Mouse (Mus musculus) lung, adult 2 months (tissue): Measurements from ENCODE around the gene Elf4. TPM values are rescaled to one million over a fixed set of nuclear protein-coding genes. Genes with fewer than 3 reads are reported as not detected.

Experiments
- DNase-seq: peaks from one replicate; pipeline ENCODE4 v3.0.0; 2022
- H3K4me1 ChIP-seq: fragments of 200-500 bp; 2 replicates; pipeline ENCODE4 v1.6.1; 2011; ENCODE audit warnings: low read length; ENCODE audit not compliant: control insufficient read depth, insufficient read depth
- H3K4me3 ChIP-seq: fragments of 200-500 bp; replicated peaks from 2 replicates; pipeline ENCODE3; 2011; ENCODE audit warnings: low read depth, mild to moderate bottlenecking, control low read depth, low read length; ENCODE audit errors: extremely low read depth
- CTCF ChIP-seq: fragments of 200-500 bp; IDR thresholded peaks from 2 replicates; pipeline ENCODE4 v1.5.1; 2011; ENCODE audit warnings: mild to moderate bottlenecking, low read length, control low read depth; ENCODE audit not compliant: insufficient read depth
- POLR2A ChIP-seq: fragments of 200-500 bp; IDR thresholded peaks from 2 replicates; pipeline ENCODE4 v1.6.1; 2011; ENCODE audit warnings: low read depth, mild to moderate bottlenecking, control low read depth, low read length, borderline replicate concordance; ENCODE audit errors: extremely low read depth
- WGBS: fragments of 180-500 bp; shearing (Covaris S2); methylation state at CpG from one replicate; pipeline ENCODE4 v1.1.7; 2018; 5-methylcytosine and 5-hydroxymethylcytosine counted together
- polyA plus RNA-seq: library from polyadenylated mRNA; depleted of rRNA; stranded (reverse); fragments of >200 nt; gene quantifications from 2 replicates; pipeline ENCODE4 v1.2.3, GENCODE M21; 2012

Gene Elf4
- polyA plus RNA-seq, 1 experiment: 16.8 TPM

DNA sequence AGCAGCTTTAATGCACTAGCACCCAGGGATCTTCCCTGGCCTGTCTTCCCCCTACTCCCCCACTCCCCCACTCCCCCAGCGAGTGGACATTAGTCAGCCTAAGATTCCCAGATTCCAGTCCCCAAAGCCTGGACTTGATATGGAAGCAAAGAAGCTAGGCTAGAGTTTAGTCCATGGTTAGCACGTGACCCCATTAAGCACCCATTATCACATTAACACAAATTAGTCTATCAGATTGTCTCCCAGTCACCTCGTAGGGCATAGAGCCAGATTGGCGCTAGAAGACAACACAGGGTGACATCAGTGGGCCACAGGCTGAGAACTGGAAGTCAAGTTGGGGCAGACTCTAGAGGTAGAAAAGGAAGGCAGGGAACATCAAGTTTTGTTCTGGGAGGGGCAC is 1.9 kb downstream of the Elf4 start:
- TF ChIP-seq CTCF (no peak), POLR2A (no peak)
- no peak for DNase-seq
- WGBS: 71% methylated on average over 4 of the region's 4 CpGs
- peaks cover 2% of the 10 kb centered on the region; the same call in 1 of the 2 replicates for H3K4me1 ChIP-seq
- no peak overlapping the region for H3K4me3 ChIP-seq

DNA sequence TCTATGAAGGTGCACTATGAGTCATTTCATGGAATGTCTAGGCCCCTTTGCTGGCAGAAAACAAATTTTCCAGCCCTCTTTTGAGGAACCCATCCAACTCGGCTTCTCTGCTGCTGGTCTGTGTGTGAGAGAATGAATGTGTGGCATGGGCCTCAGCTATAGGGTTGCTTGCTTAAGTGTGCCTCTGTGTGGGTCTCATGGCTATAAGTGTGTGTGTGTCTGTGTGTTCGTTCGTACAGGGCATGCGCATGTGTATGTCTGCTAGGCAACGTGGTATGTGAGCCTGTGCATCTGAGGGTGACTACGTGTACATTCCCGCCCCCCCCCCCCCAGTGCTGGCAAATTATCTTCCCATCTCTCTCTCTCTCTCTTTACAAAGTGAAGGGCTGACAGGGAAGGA is 2.4 kb downstream of the Elf4 start:
- TF ChIP-seq CTCF: no peak
- TF ChIP-seq POLR2A: no peak
- 79% methylated on average over 7 of the region's 7 CpGs for WGBS
- Histone ChIP-seq H3K4me3 (no peak overlapping the region), H3K4me1 (peaks cover 2% of the 10 kb centered on the region; the same call in 1 of the 2 replicates)
- DNase-seq: no peak

DNA sequence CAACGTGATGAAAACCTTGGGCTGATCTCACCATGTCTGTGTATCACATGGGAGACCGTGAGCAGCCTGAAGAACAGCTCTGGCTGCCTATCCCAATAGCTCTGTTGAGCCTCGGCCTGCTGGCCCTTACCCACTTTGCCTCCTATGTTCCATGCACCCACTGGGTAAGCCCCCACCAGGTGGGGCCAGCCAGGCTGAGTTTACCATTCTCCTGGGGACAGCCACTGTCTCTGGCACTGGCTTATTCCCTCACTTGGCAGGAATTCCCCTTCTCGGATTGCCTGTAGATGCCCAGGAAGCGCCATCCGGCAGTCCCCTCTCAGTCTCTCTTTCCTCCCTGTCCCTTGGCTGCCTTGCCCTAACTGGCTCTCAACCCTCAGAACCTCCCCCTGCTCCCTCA is 6.0 kb downstream of the Elf4 start:
- TF ChIP-seq POLR2A (no peak), CTCF (no peak)
- H3K4me1 ChIP-seq: peaks cover 2% of the 10 kb centered on the region; the same call in 1 of the 2 replicates
- WGBS: 68% methylated on average over 6 of the region's 6 CpGs
- H3K4me3 ChIP-seq: no peak overlapping the region
- DNase-seq: no peak

DNA sequence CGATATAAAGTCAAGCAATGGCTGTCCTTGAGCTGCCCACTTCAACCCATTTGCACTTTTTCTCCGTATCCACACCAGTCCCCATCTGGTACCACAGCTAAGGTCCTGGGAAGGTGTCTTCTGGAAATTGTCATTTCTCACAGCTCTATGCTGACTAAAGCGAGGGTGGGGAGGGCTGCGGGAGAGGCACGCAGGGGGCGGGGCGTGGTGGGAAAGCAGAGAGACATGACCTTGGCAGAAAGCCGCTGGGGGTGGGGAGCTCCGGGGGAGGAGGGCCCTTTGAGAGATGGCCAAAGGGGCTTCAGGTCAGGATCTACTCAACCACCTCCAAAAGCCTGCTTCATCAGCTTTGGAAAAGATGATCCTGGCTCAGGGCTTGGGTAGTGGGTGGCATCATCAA is 7.9 kb downstream of the Elf4 start:
- TF ChIP-seq POLR2A (no peak), CTCF (no peak)
- DNase-seq: no peak
- H3K4me1 ChIP-seq: peaks cover 2% of the 10 kb centered on the region; the same call in 1 of the 2 replicates
- H3K4me3 ChIP-seq: no peak overlapping the region
- WGBS: 47% methylated on average over 9 of the region's 9 CpGs

DNA sequence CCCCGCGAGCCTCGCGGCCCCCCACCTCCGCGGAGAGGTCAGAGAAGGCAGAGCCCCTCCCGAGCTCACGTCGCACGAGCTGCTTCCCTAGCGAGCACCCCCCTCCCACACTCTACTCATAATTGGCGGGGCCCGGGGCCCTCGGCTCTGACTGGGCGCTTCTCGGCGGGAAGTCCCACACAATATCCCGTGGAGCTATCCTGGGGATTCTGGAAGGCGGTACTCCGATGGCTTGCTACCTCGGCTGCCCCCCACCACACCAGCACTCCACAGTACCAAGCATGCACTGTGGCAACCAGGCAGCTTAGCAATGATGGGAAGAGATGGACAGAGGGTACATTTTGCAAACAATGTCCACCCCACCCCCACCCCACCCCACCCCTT is 8.4 kb downstream of the Elf4 start:
- WGBS: 34% methylated on average over 21 of the region's 21 CpGs
- H3K4me3 ChIP-seq: peak overlapping the region; percentile 80
- TF ChIP-seq POLR2A (no peak), CTCF (no peak)
- DNase-seq: no peak
- peaks cover 2% of the 10 kb centered on the region for H3K4me1 ChIP-seq

DNA sequence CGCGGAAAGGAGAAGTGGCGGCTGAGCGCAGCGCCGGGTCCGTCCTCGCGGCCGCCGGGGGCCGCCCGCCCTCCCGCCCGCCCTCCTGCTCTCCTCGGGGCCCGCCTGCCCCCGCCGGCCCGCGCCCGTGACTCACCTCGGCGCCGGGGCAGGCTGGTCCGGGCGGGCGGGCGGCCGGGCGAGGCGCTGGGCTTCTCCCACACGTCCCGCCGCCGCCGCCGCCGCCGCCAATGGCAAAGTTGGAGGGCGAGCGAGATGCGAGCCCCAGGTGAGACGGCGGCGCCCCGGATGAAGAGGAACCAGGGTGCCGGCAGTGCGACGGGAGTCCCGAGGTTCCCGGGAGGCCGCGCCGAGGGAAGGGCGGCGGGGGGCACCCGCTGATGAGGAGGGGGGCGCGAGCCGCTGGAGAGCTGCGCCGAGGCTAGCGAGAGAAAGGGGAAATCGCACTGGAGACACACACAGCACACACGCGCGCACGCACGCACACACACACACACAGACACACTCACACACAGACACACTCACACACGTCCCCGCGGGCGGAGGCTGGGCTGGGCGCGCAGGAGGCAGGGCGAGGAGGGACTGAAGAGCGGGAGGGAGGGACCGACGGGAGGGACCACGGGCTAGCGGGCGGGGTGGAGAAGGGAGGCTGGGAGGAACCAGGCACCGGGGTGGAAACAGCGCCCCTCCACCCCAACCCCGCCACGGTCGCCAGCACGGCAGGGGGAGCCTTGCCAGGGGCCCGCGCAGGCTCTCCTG is 9.0 kb downstream of the Elf4 start:
- TF ChIP-seq CTCF: no peak
- TF ChIP-seq POLR2A: peak; percentile 48; the same call in 1 of the 2 replicates
- DNase-seq: peak; percentile 49
- WGBS: 26% methylated on average over 77 of the region's 91 CpGs
- Histone ChIP-seq H3K4me1 (peaks cover 2% of the 10 kb centered on the region), H3K4me3 (peak overlapping the region; percentile 86)

DNA sequence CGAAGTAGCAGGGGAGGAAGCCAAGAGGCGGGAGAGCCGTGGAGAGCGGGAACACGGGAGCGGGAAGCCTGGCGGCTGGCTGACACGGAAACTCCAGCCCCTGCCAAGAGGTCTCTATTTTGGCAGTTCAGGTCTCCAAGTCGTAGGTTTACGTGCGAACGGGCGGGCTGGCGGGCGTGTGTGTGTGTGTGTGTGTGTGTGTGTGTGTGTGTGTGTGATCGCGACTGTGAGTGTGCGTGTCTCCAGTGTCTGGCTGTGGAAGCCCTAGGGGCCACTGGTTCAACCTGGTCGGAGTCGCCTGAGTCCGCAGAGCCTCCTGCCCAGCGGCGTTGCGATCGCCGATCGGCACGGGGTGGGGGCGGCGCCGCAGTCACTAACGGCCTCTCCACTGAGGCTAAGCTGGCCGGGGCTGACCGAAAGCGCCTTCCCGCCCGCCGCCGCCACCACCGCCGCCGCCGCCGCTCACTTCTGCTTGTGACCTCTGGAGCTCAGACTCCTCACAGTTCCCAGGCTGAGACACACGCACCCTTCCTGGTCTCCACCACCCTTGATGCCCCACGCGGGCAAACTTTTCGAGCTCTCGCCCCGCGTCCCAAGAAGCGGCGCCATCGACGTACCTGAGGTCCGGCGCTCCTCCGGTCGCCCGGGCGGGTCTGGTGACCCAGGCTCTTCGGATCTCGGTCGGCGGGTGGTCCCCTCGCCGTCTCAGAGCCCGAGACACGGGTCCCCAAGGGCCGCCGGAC is 9.8 kb downstream of the Elf4 start:
- Histone ChIP-seq H3K4me1 (peaks cover 2% of the 10 kb centered on the region), H3K4me3 (peak overlapping the region; percentile 86)
- peak; percentile 16 for DNase-seq
- WGBS: 28% methylated on average over 71 of the region's 71 CpGs
- TF ChIP-seq POLR2A (no peak), CTCF (no peak)

DNA sequence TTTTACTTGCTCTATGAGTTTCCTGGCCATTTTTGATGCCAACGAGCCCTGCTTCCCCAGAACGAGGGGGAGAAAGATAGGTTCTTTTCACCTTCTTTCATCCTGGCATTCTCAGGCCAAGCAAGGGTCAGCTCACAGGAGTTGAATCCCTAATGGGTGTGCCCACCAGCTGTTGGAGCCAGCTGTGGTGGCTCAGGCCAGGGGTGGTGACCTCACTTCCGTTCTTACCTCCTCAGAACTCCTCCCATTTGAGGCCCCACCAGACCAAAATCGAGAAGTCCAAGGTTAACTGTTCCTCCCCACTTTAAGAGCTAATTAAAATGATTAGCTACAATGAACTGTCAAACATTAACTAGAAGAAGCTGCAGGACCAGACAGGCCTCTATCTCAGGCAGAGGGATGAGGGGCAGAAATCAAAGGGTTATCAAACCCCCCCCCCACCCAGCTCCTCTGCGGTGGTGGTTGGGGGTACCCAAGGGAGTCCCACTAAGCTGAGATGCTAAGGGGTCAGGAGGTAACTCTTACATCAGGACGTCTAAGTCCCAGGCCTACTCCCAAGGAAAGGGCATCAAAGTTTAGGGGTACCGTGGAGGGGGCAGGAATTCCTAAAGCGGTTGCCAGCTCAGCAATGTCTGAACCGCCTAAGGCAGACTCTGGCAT is 10.6 kb downstream of the Elf4 start:
- peaks cover 2% of the 10 kb centered on the region for H3K4me1 ChIP-seq
- H3K4me3 ChIP-seq: peak overlapping the region; percentile 46
- DNase-seq: no peak
- WGBS: 42% methylated on average over 9 of the region's 9 CpGs
- no peak for TF ChIP-seq CTCF
- no peak for TF ChIP-seq POLR2A

DNA sequence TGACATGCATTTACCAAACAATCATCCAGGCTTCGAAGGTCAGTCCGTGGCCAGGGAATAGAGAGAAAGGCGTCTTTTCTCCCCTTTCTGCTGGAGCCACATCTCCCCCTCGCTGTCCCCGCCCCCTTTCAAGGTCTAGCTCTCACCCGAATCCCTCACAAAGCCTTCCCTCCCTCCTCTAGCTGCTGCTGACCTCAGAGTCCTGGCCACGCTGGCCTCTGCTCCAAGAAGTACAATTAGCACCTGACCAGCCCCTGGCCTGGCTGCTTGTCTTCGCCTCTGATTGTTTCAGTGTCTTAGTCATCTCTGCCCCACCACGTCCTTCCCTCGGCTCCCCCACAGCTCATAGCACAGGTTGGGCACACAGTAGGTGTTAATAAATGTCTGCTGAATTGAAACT is 13.3 kb downstream of the Elf4 start:
- H3K4me1 ChIP-seq: peaks cover 1% of the 10 kb centered on the region
- WGBS: 59% methylated on average over 10 of the region's 10 CpGs
- TF ChIP-seq POLR2A (no peak), CTCF (no peak)
- no peak for DNase-seq
- no peak overlapping the region for H3K4me3 ChIP-seq
